Mouse (Mus musculus): ENCODE measurements around the gene Kcnh4.

DNA sequence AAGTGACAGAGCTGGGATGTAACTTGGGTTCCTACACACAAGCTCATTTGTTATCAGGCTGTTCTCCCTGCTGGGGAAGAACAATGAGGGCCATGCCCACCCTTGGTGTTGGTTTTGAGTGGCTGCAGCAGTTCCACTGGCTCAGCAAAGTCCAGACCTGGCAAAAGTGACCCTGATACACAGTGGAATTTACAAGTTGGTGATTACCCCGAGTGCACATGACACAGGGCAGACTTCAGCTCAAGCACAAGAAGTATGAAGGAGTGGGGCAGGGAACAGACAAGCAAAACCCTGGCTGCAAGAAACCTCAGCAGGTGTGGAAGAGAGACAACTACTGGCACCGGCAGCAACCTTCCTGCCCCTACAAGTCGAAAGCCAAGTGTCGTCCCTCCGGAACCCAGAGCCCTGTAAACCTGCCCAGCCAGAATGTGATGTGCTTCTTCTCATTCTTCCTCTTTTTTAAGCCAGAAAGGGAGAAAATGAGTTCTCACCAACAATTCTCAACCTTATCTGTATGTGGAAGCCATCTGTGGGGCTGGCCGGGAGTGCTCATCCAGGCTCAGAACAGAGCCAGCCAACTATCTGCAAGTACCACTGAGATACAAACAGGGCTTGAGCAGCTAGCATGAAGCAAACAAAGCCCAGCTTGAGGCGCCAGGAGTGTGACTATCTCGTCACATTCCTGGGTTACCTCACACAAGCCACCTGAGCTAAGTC, 37.8 kb downstream of the Kcnh4 start:
- TF ChIP-seq CTCF (IDR thresholded peaks at IDR 0.05; ENCODE audit: borderline replicate concordance, extremely low read depth, insufficient read depth, insufficient read length) = no peak
- TF ChIP-seq POLR2A (IDR thresholded peaks at IDR 0.05; ENCODE audit: borderline replicate concordance, extremely low read depth, insufficient read depth, insufficient read length, poor library complexity, severe bottlenecking) = no peak
